Mouse (Mus musculus): ENCODE measurements around the gene Rpl36a. TPM values are rescaled to one million over a fixed set of nuclear protein-coding genes. Genes with fewer than 3 reads are reported as not detected.
"Not testable (repeated sequence)": the region's sequence is repeated elsewhere in the genome, so short reads cannot be mapped to it uniquely, and the experiment has no call there.

Gene Rpl36a
- polyA plus RNA-seq (2015; fragmentation: Nextera tagmentation; extraction: Ambion mirVana) = 159 and 198 TPM in 2 replicates

DNA sequence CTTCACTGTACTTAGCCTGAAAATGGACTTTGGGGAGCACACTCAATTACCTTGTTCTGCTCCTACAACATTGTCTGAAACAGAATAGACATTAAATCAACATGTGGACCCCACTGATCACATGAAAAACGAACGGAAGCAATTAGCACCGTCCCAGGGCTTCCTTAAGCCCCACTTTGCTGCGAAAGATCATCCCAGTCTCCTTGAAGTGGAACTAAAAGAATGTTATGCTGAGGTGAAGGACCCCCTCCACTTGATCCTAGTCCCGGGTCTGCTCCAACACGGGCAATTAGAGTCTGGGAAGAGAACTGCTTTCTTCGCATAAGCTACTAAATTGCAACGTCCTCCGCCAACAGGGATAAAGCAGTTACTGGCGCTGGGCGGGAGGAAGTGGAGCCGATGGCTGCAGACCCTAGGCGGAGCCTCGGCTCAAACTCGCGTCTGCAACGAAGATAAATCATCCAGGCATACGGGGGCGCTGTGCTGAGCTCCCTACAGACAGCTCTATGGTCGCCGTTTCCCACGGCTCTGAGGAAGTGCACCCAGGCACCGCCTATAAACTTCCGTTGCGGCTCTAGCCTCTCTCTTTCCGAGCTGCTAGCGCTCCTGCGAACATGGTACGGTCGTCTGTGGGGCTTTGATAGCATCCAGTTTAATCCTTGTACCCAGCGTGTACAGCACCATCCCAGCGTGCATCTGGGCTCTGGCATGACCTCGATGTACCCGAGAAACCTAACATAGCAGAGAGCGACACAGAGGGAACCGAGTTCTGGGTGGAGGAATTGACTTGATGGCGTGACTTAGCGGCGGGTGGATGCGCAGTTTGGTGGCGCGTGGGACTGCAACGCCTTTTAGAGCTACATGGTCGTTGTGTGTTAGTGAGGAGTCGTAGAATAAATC, at the start of gene Rpl36a:
TSS of gene Rpl36a (plus strand) at position 552 of the 900 bp plus-strand sequence.
- Histone ChIP-seq H3K36me3 (peaks cover 7% of the 10 kb centered on the region; the same call in 1 of the 2 replicates), H3K27me3 (no peaks in the 10 kb centered on the region), H3K27ac (replicated peaks) (peak within 1 kb of the TSS; percentile 83), H3K4me2 (peak within 1 kb of the TSS; percentile 65), H3K9ac (peak within 1 kb of the TSS; percentile 51), H3K4me1 (replicated peaks) (peaks cover 13% of the 10 kb centered on the region), H3K4me3 (peak within 1 kb of the TSS; percentile 47), H3K9me3 (no peaks in the 10 kb centered on the region)
- WGBS = 20% methylated on average over 45 of the region's 45 CpGs
- peak; percentile 98 for ATAC-seq (ENCODE audit: low FRiP score, low read depth)

DNA sequence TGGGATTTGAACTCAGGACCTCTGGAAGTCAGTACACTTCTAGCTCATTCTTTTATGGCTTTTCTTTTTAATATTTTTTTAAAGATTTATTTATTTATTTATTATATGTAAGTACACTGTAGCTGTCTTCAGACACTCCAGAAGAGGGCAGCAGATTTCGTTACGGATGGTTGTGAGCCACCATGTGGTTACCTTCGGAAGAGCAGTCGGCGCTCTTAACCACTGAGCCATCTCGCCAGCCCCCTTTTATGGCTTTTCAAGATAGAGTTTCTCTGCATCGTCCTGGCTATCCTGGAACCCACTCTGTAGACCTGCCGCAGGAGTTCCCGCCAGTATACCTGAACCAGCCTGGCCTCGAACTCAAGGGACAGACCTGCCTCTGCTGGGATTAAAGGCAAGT, 45.7 kb upstream of the Rpl36a start:
- not testable (repeated sequence) for H3K4me1 ChIP-seq (replicated peaks); H3K27me3 ChIP-seq; H3K27ac ChIP-seq (replicated peaks); H3K4me2 ChIP-seq; H3K36me3 ChIP-seq; H3K4me3 ChIP-seq; ATAC-seq (ENCODE audit: low FRiP score, low read depth); H3K9me3 ChIP-seq; H3K9ac ChIP-seq
- WGBS = 92% methylated on average over 10 of the region's 10 CpGs

DNA sequence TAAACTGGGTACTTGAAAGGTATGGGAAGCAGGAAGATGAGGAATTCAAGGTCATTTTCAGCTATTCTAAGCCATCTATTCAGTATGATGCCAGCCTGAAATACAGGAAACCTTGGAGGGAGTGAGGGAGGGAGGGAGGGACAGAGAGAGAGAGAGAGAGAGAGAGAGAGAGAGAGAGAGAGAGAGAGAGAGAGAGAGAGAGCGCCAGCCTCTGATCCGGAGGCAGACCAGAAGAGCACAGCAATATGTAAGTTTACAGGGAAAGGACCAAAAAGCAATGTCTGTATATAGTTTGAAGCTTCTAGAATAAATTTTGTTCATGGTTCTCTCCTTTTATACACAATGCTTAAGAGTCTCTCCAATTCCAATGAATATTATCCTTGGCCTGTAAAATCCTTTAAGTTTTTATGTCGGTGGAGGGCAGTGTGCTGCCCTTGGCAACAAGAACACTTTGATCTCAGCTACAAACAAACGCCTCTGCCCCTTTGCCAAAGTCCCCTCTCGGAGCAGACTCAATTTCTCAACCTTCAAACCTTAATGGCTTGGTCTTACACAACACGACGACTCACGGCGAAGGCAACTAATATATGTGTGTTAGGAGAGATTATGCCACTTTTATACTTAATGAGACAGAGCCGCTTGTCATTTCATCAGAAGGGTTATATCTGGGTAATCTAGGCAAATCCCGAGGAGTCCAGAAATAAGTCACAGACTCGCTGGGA, 44.9 kb upstream of the Rpl36a start:
- peak; percentile 5; the same call in 1 of the 2 replicates for ATAC-seq (ENCODE audit: low FRiP score, low read depth)
- 29% methylated on average over 12 of the region's 12 CpGs for WGBS
- H3K9ac ChIP-seq = peak overlapping the region; percentile 42

DNA sequence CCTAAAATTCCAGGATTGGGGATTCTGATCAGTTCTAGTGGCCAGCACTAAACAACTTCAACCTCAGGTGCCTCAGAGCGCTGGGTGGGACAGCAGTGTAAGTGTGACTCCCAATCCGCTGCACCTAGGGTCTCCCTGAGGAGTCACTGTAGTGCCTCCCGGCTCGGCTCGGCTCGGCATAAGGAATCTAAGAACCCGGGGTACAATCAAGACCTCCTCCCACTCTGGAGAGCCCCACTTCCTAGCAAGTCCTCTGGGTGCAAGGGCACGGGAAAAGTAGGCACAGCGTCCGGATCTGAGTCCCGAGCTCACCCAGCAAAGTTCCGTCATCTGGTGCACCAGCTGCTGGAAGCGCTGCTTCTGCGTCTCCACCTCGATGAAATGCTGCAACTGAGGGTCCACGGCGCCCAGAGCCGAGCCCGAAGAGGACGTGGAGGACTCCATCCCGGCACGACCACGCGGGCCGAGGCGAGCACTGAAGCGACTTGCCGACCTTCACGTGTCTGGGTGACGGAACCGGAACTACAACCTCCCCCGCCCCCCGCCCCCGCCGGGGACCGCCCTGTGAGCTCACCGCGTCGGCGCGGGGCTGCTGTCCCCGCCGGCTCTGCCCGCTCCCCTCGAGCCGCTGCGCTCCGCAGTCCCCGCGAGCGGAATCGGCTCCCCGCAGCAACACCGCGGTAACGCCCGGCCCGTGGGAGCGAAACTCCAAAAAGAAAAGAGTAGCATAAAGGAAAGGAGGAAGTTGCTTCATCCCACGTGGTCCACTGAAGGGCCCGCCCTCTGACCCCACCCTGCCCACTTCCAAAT, 44.1 kb upstream of the Rpl36a start, which contains the start of gene Timm8a1:
TSS of gene Timm8a1 (minus strand) at position 721 of the 810 bp plus-strand sequence.
- H3K9me3 ChIP-seq = no peaks in the 10 kb centered on the region
- H3K27ac ChIP-seq (replicated peaks) = peak within 1 kb of the TSS; percentile 73
- H3K36me3 ChIP-seq = no peaks in the 10 kb centered on the region
- H3K9ac ChIP-seq = peak within 1 kb of the TSS; percentile 49
- peak within 1 kb of the TSS; percentile 53 for H3K4me3 ChIP-seq
- no peaks in the 10 kb centered on the region for H3K27me3 ChIP-seq
- WGBS = 19% methylated on average over 44 of the region's 61 CpGs
- peak; percentile 94 for ATAC-seq (ENCODE audit: low FRiP score, low read depth)
- H3K4me2 ChIP-seq = peak within 1 kb of the TSS; percentile 71
- H3K4me1 ChIP-seq (replicated peaks) = no peaks in the 10 kb centered on the region

More for the DNA sequence above, 44.9 kb upstream of the Rpl36a start:
- Histone ChIP-seq H3K4me1 (replicated peaks) (no peaks in the 10 kb centered on the region), H3K4me3 (peak overlapping the region; percentile 53), H3K27me3 (no peaks in the 10 kb centered on the region), H3K27ac (replicated peaks) (no peak overlapping the region), H3K36me3 (no peaks in the 10 kb centered on the region), H3K4me2 (peak overlapping the region; percentile 71), H3K9me3 (no peaks in the 10 kb centered on the region)

DNA sequence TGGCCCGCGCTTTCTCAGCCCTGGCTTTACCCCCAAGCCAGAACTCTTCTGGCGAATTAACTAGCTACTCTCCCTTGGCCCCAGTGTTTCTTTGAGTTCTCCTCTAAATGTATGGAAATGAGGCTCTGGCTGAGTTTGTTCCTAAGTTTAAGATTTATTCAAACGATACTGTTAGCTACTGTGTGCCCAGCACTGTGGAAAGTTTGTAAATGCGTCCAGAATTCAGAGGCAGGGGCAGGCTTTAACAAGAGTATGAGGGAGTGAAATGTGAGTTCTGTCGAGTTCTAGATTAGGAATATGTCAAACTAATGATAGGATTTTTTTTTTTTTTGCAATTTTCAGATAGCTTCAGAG, 43.5 kb upstream of the Rpl36a start:
- 25% methylated on average over 6 of the region's 6 CpGs for WGBS

DNA sequence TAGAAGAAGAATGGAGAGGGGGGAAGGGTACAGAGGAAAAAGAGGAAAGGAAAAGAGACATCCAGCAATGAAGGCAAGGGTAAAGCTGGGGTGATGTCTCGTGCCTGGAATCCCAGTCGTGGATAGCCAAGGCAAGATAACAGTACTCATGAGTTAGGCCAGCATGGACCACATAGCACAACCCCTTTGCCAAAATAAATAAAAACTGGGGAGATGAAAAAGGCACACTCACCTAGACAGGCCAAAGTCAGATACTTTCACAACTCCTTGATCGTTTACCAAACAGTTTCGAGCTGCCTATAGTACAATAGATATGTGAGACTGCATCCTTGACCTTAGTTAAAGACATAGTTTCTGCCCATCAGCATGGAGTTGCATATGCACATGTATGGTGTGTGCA, 38.1 kb upstream of the Rpl36a start:
- no peak for ATAC-seq (ENCODE audit: low FRiP score, low read depth)
- WGBS = 87% methylated on average over 4 of the region's 4 CpGs
- H3K4me2 ChIP-seq = no peak overlapping the region
- H3K9ac ChIP-seq = no peak overlapping the region
- H3K27me3 ChIP-seq = no peaks in the 10 kb centered on the region
- no peak overlapping the region for H3K4me3 ChIP-seq
- no peaks in the 10 kb centered on the region for H3K9me3 ChIP-seq
- no peak overlapping the region for H3K27ac ChIP-seq (replicated peaks)
- H3K36me3 ChIP-seq = no peaks in the 10 kb centered on the region
- no peaks in the 10 kb centered on the region for H3K4me1 ChIP-seq (replicated peaks)

More for the DNA sequence above, 43.5 kb upstream of the Rpl36a start:
- Histone ChIP-seq H3K27me3 (no peaks in the 10 kb centered on the region), H3K27ac (replicated peaks) (peak overlapping the region; percentile 73), H3K4me2 (peak overlapping the region; percentile 71), H3K36me3 (no peaks in the 10 kb centered on the region), H3K9ac (peak overlapping the region; percentile 49; the same call in 1 of the 2 replicates), H3K9me3 (no peaks in the 10 kb centered on the region), H3K4me1 (replicated peaks) (no peaks in the 10 kb centered on the region), H3K4me3 (peak overlapping the region; percentile 53)
- no peak for ATAC-seq (ENCODE audit: low FRiP score, low read depth)

DNA sequence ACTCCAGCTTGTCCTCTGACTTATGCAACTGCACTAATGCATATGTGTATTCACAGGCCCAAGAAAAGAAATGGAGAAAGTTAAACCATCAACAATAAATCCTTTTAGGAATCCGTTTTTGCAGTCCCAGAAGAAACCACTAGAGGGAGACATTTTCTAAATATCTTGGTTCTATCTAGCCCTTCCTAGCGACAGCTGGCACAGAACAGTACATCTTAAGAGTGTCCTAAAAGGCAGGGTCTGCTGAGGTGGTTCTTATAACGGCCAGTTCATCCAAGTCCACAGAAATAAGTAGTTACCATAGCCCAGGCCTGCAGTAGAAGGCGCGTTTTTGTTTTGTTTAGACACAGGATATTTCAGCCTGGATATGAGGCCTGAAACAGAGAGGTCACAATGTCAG, 34.6 kb upstream of the Rpl36a start:
- Histone ChIP-seq H3K36me3 (no peaks in the 10 kb centered on the region), H3K27me3 (no peaks in the 10 kb centered on the region), H3K4me2 (no peak overlapping the region), H3K4me3 (no peak overlapping the region), H3K9ac (no peak overlapping the region), H3K9me3 (no peaks in the 10 kb centered on the region), H3K27ac (replicated peaks) (no peak overlapping the region), H3K4me1 (replicated peaks) (no peaks in the 10 kb centered on the region)
- ATAC-seq (ENCODE audit: low FRiP score, low read depth) = no peak
- WGBS = 23% methylated on average over 5 of the region's 5 CpGs

DNA sequence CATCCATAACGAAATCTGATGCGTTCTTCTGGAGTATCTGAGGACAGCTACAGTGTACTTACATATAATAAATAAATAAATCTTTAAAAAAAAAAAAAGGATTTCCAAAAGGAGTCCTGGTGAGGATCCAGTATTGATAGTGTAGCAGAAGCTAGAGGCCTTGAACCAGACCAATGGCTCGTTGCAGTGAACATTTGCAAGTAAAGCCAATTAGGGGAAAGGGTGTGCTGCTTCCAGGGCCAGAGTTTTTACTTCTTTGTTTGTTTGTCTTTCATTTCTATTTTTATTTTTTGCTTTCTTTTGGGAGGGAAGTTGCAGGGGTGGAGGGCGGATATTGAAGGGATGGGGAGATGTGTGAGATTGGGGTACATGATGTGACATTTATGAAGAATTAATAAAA, 32.1 kb upstream of the Rpl36a start:
- Histone ChIP-seq H3K4me3 (no peak overlapping the region), H3K4me1 (replicated peaks) (no peaks in the 10 kb centered on the region), H3K4me2 (no peak overlapping the region), H3K36me3 (no peaks in the 10 kb centered on the region), H3K27ac (replicated peaks) (no peak overlapping the region), H3K9ac (no peak overlapping the region), H3K27me3 (no peaks in the 10 kb centered on the region), H3K9me3 (no peaks in the 10 kb centered on the region)
- no peak for ATAC-seq (ENCODE audit: low FRiP score, low read depth)
- WGBS = 93% methylated on average over 4 of the region's 4 CpGs

DNA sequence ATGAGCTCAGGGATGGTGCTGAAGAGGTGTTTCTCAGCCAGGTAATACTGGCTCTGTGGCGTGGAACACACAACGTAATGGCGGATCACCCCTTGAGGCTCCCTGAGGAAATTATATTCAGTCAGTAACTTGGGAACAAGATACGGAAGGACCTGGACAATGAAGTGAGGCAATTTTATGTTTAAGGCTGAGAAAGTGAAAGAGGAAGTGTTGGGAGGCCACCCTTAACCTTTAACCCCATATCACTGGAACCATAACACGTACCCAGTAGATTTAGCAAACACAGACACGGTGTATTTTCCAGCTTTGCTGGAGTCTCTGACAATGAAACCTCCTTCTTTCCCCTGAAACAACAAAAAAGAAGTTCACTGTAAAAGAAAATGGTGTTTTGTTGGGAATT, 31.0 kb upstream of the Rpl36a start:
- no peak for ATAC-seq (ENCODE audit: low FRiP score, low read depth)
- H3K27me3 ChIP-seq = no peaks in the 10 kb centered on the region
- H3K4me1 ChIP-seq (replicated peaks) = no peaks in the 10 kb centered on the region
- no peak overlapping the region for H3K4me3 ChIP-seq
- H3K36me3 ChIP-seq = no peaks in the 10 kb centered on the region
- 77% methylated on average over 6 of the region's 6 CpGs for WGBS
- H3K9me3 ChIP-seq = no peaks in the 10 kb centered on the region
- no peak overlapping the region for H3K27ac ChIP-seq (replicated peaks)
- no peak overlapping the region for H3K9ac ChIP-seq
- no peak overlapping the region for H3K4me2 ChIP-seq

DNA sequence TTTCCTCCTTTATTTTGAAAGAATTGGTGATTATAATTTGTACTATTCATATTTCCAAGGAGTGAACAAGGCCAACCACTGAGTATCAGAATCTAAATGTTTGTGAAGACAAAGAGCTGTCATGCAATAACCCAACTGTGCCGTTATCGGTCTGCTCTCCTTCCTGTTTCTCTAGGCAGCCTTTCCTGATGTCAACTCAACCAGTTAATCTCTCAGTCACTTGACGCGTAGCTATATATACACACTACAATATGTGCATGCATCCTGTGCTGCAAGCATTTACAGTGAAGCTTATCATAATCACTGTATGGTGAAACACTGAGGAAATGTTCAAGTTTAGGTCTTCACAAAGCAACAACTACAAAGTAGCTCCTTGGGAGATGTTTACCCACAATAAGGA, 21.1 kb upstream of the Rpl36a start:
- Histone ChIP-seq H3K4me1 (replicated peaks) (no peaks in the 10 kb centered on the region), H3K4me3 (no peak overlapping the region), H3K27ac (replicated peaks) (no peak overlapping the region), H3K9me3 (no peaks in the 10 kb centered on the region), H3K27me3 (no peaks in the 10 kb centered on the region), H3K36me3 (no peaks in the 10 kb centered on the region), H3K4me2 (no peak overlapping the region), H3K9ac (no peak overlapping the region)
- ATAC-seq (ENCODE audit: low FRiP score, low read depth) = no peak
- 88% methylated on average over 4 of the region's 4 CpGs for WGBS

DNA sequence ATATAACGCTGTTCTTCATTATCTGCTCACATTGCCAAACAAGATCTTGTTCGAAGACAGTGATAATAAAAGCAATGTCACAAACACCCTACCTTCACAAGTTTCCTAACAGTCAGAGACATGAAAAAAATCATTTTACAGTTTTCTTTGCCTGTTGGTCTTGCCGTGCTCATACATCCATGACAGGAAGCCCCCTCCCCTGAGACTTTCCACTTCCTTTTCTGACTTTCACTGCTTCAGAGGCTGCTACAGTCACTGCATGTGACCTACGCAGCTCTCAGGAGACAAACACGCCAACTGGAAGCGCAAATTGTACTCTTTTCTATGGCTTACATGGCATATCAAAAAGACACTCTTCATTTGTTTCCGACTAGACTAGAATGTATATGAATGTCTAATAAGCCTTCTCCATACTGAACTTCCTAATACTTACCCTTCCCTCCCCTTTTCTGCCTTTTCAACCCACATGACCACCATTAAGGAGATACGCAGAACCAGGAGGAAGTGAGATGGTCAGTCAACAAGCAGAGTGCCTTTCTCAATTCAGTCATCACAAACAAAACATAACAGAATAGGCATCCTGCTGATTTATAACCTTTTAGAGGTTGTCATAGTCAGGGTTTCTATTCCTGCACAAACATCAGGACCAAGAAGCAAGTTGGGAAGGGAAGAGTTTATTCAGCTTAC, 18.8 kb upstream of the Rpl36a start:
- no peak overlapping the region for H3K4me2 ChIP-seq
- H3K36me3 ChIP-seq = no peaks in the 10 kb centered on the region
- WGBS = 85% methylated on average over 8 of the region's 8 CpGs
- no peaks in the 10 kb centered on the region for H3K9me3 ChIP-seq
- no peak overlapping the region for H3K9ac ChIP-seq
- ATAC-seq (ENCODE audit: low FRiP score, low read depth) = no peak
- no peaks in the 10 kb centered on the region for H3K27me3 ChIP-seq
- H3K4me1 ChIP-seq (replicated peaks) = no peaks in the 10 kb centered on the region
- H3K4me3 ChIP-seq = no peak overlapping the region
- H3K27ac ChIP-seq (replicated peaks) = no peak overlapping the region
